Comparison of ENCODE assay signal across 8 mouse cellular contexts in the genomic region with DNA sequence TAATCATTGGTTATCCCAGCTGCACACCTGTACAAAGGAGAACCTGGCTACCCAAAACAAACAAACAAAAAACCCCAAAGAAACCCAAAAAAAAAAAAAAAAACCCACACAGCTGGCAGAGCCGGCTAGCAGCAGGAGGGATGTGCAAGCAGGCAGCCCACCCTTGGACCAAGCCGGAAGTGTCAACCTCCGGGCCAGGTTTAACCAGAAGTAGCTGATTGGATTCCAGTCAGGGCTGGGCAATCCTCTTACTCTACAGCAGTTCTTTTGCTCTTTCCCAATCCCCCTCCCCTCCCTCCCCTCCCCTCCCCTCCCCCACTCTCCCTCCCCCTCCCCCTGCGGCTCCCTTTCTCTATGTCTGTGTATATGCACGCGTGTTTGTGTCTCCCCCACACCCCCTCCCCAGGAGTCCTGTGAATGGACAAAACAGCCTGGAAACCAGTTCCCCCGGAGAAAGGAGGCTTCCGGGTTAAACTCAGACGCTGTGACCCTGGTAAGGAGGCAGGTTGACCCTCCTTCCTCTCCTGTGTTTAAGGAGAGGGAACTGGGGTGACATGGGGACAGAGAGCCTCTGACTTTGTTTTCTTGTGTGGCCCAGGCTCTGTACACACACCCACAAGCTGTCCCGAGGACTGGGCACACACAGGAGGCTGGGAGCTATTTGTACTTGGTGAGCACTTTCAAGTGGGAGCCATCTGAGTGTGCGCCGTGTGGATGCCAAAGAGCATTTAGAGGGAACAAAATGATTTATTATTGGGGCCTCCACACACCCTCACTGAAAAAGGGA.
DNase-seq lines count a peak whose midpoint lies in the region; ATAC-seq and TF ChIP-seq lines count a peak whose summit lies in the region.

No protein-coding gene starts in this region.

- no peak overlapping the region for H3K27ac ChIP-seq in kidney, adult 2 months (ENCODE audit: insufficient read depth, low read depth, low read length)
- H3K27ac ChIP-seq in intestine, embryonic 14.5 days (ENCODE audit: low read depth), result no peak overlapping the region
- H3K27ac ChIP-seq in thymus, adult 2 months (ENCODE audit: control insufficient read depth, insufficient read depth, low read length), result peak overlapping the region; percentile 30; the same call in 1 of the 2 replicates

- WGBS in kidney, adult 2 months, result 21% methylated on average over 11 of the region's 12 CpGs
- WGBS in intestine, embryonic 14.5 days, result 11% methylated on average over 12 of the region's 12 CpGs
- 24% methylated on average over 11 of the region's 12 CpGs for WGBS in thymus, adult 2 months

- H3K4me1 ChIP-seq in kidney, adult 2 months (ENCODE audit: control insufficient read depth, insufficient read depth, low read length), result peaks cover 2% of the 10 kb centered on the region; the same call in 1 of the 2 replicates
- peaks cover 20% of the 10 kb centered on the region for H3K4me1 ChIP-seq in intestine, embryonic 14.5 days (replicated peaks; ENCODE audit: control insufficient read depth, insufficient read depth, low read length)
- H3K4me1 ChIP-seq in thymus, adult 2 months (replicated peaks; ENCODE audit: control insufficient read depth, insufficient read depth, low read length), result peaks cover 14% of the 10 kb centered on the region

- 0 out of 2 replicates have a peak, but pooled peaks have one; percentile 62 for ATAC-seq in intestine, embryonic 14.5 days (replicated peaks; ENCODE audit: low FRiP score, low TSS enrichment, low read depth)

- peak overlapping the region; percentile 41 for H3K4me2 ChIP-seq in intestine, embryonic 14.5 days (ENCODE audit: low read length)

- H3K9me3 ChIP-seq in intestine, embryonic 14.5 days (ENCODE audit: control insufficient read depth, low read length), result 0 out of 2 replicates have a peak, but pooled peaks cover 3% of the 10 kb centered on the region

- H3K27me3 ChIP-seq in kidney, adult 2 months (replicated peaks; ENCODE audit: control insufficient read depth, insufficient read depth, low read length), result no peaks in the 10 kb centered on the region
- H3K27me3 ChIP-seq in intestine, embryonic 14.5 days (replicated peaks; ENCODE audit: control insufficient read depth, insufficient read depth, low read length), result no peaks in the 10 kb centered on the region
- H3K27me3 ChIP-seq in thymus, adult 2 months (ENCODE audit: control insufficient read depth, insufficient read depth, low read length), result no peaks in the 10 kb centered on the region

- no peak for TF ChIP-seq CTCF in kidney, adult 2 months (conservative IDR thresholded peaks at IDR 0.05; ENCODE audit: insufficient read depth, insufficient read length, low read depth, low read length)
- no peak for TF ChIP-seq CTCF in thymus, adult 2 months (IDR thresholded peaks at IDR 0.05; ENCODE audit: borderline replicate concordance, control insufficient read depth, extremely low read depth, insufficient read depth, low read length, poor library complexity)

- H3K4me3 ChIP-seq in kidney, adult 2 months (ENCODE audit: insufficient read depth, low read depth, low read length), result no peak overlapping the region
- H3K4me3 ChIP-seq in intestine, embryonic 14.5 days (ENCODE audit: low read depth, low read length), result no peak overlapping the region
- H3K4me3 ChIP-seq in thymus, adult 2 months (ENCODE audit: control insufficient read depth, insufficient read depth, low read length), result 0 out of 2 replicates have a peak overlapping the region, but pooled peaks have one; percentile 14

- TF ChIP-seq POLR2A in kidney, adult 2 months (IDR thresholded peaks at IDR 0.05; ENCODE audit: low read depth, low read length), result no peak
- TF ChIP-seq POLR2A in thymus, adult 2 months (IDR thresholded peaks at IDR 0.05; ENCODE audit: control insufficient read depth, extremely low read depth, insufficient read depth, low read length, poor library complexity), result no peak

- peak; percentile 53 for DNase-seq in kidney, postnatal 10 days
- no peak for DNase-seq in kidney, adult 2 months
- DNase-seq in intestine, embryonic 14.5 days (ENCODE audit: low spot score), result no peak
- peak; percentile 55 for DNase-seq in lung, postnatal 36 days
- DNase-seq in thymus, adult 2 months, result peak; percentile 34
- no peak for DNase-seq in gastrocnemius, adult 18-20 months (ENCODE audit: low spot score)
- DNase-seq in cerebellum, adult 18-20 months, result no peak
- no peak for DNase-seq in cerebellum, adult 9-10 months

- no peaks in the 10 kb centered on the region for H3K36me3 ChIP-seq in kidney, adult 2 months (ENCODE audit: control insufficient read depth, insufficient read depth, low read length)
- no peaks in the 10 kb centered on the region for H3K36me3 ChIP-seq in intestine, embryonic 14.5 days (ENCODE audit: control insufficient read depth, insufficient read depth, low read length)
- no peaks in the 10 kb centered on the region for H3K36me3 ChIP-seq in thymus, adult 2 months (ENCODE audit: control insufficient read depth, insufficient read depth, low read length)

- no peak overlapping the region for H3K9ac ChIP-seq in intestine, embryonic 14.5 days (ENCODE audit: low read length)

Comparison
In these comparisons a context has a peak if more than half of its experiments do, and no peak if none do; other contexts are left out.
1. DNase-seq: peak in kidney, postnatal 10 days (single experiment), lung, postnatal 36 days (single experiment) and thymus, adult 2 months (single experiment); none in kidney, adult 2 months (single experiment), intestine, embryonic 14.5 days (single experiment), gastrocnemius, adult 18-20 months (single experiment), cerebellum, adult 18-20 months (0 of 2) and cerebellum, adult 9-10 months (single experiment).